Mouse (Mus musculus): ENCODE measurements around the gene Gsdma3. TPM values are rescaled to one million over a fixed set of nuclear protein-coding genes. Genes with fewer than 3 reads are reported as not detected.

The Gsdma3 gene
- polyA plus RNA-seq, 1 experiment, result not detected

DNA sequence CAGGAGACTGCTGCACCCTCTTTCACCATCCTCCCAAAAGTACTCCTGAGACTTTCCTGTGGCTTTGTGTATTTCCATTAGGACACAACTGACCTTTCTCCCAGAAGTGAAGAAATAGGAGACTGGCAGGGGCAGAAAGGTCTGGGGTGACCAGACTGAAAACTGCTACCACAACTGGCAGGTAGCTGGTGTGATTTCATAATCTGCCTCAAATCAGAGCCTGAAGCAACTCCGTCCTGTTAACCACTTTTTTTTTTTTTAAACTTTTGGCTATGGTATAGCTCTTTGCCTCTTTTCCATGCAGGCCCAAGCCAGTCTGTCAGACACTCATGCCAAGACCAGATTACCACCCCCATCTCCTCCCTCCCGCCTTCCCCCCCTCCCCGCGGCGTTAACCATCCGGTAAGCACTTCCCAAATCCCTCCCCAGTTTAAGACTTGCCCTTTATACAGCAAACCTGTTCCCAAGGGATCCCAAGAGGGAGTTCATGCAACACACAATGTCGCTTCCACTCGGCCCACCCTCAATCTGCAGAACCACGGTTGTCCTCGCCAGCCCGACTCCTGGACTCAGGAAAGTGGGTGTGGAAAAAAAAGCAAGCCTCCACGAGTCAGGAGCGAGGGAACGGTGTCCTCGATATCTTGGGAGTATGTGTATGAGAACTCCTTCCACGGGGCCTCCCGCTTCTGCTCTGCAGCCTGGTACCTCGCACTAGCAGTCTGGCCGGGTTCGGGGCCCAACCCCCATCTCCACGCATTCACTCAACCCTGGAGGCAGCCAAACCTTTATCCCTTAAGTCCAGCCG lies 39.9 kb upstream of the Gsdma3 start:
- H3K27me3 ChIP-seq (ENCODE audit: control insufficient read depth, insufficient read depth, insufficient read length), result peaks cover 8% of the 10 kb centered on the region
- peaks cover 13% of the 10 kb centered on the region for H3K79me3 ChIP-seq (ENCODE audit: low read depth)
- H3ac ChIP-seq (ENCODE audit: control insufficient read depth, insufficient read length, low read depth), result peak overlapping the region; percentile 89
- TF ChIP-seq MYOG (IDR thresholded peaks at IDR 0.05; ENCODE audit: control insufficient read depth, extremely low read depth, insufficient read length), result no peak
- TF ChIP-seq MAX (IDR thresholded peaks at IDR 0.05), result no peak
- no peak for TF ChIP-seq MYOD1 (IDR thresholded peaks at IDR 0.05; ENCODE audit: control insufficient read depth, insufficient read length, low read depth)
- TF ChIP-seq FOSL1 (IDR thresholded peaks at IDR 0.05; ENCODE audit: insufficient read depth, low read length, poor library complexity, severe bottlenecking), result no peak
- no peak for TF ChIP-seq CEBPB (IDR thresholded peaks at IDR 0.05; ENCODE audit: low read depth)
- no peak for TF ChIP-seq USF1 (IDR thresholded peaks at IDR 0.05; ENCODE audit: low read depth)
- no peak for TF ChIP-seq CTCF (IDR thresholded peaks at IDR 0.05; ENCODE audit: control insufficient read depth, insufficient read depth, insufficient read length)
- peaks cover 11% of the 10 kb centered on the region for H3K36me3 ChIP-seq (ENCODE audit: control insufficient read depth, insufficient read depth)
- H3K4me3 ChIP-seq (ENCODE audit: insufficient read depth, poor library complexity, severe bottlenecking), result peak overlapping the region; percentile 74
- H3K79me2 ChIP-seq (ENCODE audit: control insufficient read depth, insufficient read depth), result peaks cover 31% of the 10 kb centered on the region

DNA sequence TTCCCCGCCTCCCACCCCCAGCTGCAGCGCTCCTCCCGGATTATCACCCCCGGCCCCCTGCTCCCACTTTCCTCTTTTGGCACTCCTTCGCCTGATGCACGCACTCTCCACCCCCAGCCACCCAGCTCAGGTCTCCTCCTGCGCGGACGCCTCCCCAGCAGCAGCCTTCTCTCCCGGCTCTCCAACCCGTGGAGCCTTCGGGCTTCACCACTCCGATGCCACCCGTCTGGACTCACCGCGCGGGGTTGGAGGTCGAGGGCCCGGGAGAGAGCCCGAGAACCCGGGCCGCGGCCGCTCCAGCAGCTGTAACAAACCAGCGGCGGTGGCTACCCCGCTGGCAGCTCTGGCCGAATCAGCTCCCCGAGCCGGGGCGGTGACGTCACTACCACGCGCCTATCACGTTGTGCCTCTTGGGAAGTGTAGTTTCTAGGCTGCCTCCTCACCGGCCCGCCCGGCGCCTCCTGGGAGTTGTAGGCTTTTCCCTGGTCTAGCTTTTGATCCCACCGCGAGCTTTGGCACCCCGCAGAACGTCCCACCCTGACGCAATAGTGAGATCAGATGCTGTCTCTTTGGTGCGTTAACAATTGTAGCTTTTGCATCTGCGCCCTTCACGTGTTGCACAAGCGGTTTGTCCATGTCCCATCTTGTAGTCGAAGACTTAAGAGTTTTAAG lies 39.1 kb upstream of the Gsdma3 start, which contains the start of gene Ormdl3:
Gene Ormdl3, minus strand, starts transcription at position 477 of the 672 bp plus-strand sequence.
- peak within 1 kb of the TSS; percentile 89 for H3ac ChIP-seq (ENCODE audit: control insufficient read depth, insufficient read length, low read depth)
- H3K27me3 ChIP-seq (ENCODE audit: control insufficient read depth, insufficient read depth, insufficient read length), result peaks cover 15% of the 10 kb centered on the region
- H3K79me2 ChIP-seq (ENCODE audit: control insufficient read depth, insufficient read depth), result peaks cover 31% of the 10 kb centered on the region
- H3K36me3 ChIP-seq (ENCODE audit: control insufficient read depth, insufficient read depth), result peaks cover 11% of the 10 kb centered on the region
- TF ChIP-seq CTCF (IDR thresholded peaks at IDR 0.05; ENCODE audit: control insufficient read depth, insufficient read depth, insufficient read length) (no peak), USF1 (IDR thresholded peaks at IDR 0.05; ENCODE audit: low read depth) (peak; percentile 6), FOSL1 (IDR thresholded peaks at IDR 0.05; ENCODE audit: insufficient read depth, low read length, poor library complexity, severe bottlenecking) (no peak), MAX (IDR thresholded peaks at IDR 0.05) (peak; percentile 24), MYOD1 (IDR thresholded peaks at IDR 0.05; ENCODE audit: control insufficient read depth, insufficient read length, low read depth) (no peak), CEBPB (IDR thresholded peaks at IDR 0.05; ENCODE audit: low read depth) (peak; percentile 80), MYOG (IDR thresholded peaks at IDR 0.05; ENCODE audit: control insufficient read depth, extremely low read depth, insufficient read length) (no peak)
- H3K79me3 ChIP-seq (ENCODE audit: low read depth), result peaks cover 13% of the 10 kb centered on the region
- H3K4me3 ChIP-seq (ENCODE audit: insufficient read depth, poor library complexity, severe bottlenecking), result peak within 1 kb of the TSS; percentile 74

DNA sequence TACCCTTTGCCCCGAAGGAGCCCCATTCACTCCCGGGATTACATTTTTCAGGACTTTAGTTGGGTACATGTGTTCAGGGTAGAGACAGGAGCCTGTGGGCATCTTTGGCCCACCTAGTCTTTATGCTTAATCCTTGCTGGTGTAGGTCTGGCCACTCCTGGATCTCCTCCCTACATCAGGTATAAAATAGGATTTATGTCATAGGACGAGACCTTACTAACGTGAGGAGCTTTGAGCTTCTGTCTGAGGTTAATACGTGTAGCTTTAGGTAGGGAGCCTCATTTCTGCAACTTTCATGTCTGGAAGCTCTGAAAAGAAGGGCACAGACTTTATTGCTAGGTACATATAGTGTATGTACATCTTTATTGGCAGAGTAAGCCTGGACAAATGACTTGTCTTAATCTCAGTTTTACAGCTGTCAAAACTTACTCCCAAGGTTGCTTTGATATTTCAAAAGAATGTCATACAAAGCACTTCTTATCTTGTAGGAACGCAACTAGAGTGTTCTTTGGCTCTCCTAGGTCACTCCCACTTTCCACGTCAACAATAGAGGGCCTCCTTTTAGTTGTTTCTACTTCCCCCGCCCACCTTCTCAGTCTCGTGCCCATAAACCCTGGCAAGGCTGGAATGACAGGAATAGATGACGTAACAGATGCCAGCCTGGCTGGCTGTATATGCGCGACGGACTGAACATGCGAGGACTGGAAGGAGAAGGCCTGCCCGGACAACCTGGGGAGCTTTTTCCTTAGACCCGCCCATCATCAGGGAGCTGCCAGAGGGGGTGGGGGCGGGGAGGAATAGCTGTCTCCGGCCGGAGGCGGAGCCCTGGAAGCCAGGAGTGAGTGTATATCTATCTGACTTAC lies 38.2 kb upstream of the Gsdma3 start:
- peaks cover 23% of the 10 kb centered on the region for H3K27me3 ChIP-seq (ENCODE audit: control insufficient read depth, insufficient read depth, insufficient read length)
- H3K4me3 ChIP-seq (ENCODE audit: insufficient read depth, poor library complexity, severe bottlenecking), result peak overlapping the region; percentile 16
- H3ac ChIP-seq (ENCODE audit: control insufficient read depth, insufficient read length, low read depth), result no peak overlapping the region
- peaks cover 13% of the 10 kb centered on the region for H3K79me3 ChIP-seq (ENCODE audit: low read depth)
- peaks cover 31% of the 10 kb centered on the region for H3K79me2 ChIP-seq (ENCODE audit: control insufficient read depth, insufficient read depth)
- TF ChIP-seq FOSL1 (IDR thresholded peaks at IDR 0.05; ENCODE audit: insufficient read depth, low read length, poor library complexity, severe bottlenecking), result no peak
- TF ChIP-seq MAX (IDR thresholded peaks at IDR 0.05), result peak; percentile 4
- peaks cover 6% of the 10 kb centered on the region for H3K36me3 ChIP-seq (ENCODE audit: control insufficient read depth, insufficient read depth)

DNA sequence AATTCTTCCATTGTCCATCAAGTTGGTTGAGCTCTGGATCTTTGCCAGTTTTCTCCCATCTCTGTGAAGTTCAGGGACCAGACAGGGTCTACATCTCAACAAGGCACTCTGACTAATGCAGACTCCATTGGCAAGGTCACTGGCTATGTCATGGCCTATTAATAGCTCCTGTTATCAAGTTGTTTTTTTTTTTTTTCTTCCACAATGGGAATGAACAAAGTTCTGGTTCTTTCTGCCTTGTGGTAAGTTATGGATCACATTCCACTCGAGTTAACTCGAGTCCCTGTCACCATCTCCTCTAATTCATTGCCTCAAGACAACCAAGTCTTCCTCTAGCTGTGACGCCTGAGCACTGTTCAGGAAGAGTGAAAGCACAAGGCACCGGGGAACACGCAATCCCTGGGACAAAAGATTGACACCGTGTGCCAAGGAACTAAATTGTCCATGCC lies 37.3 kb upstream of the Gsdma3 start:
- Histone ChIP-seq H3K79me3 (ENCODE audit: low read depth) (peaks cover 13% of the 10 kb centered on the region), H3K27me3 (ENCODE audit: control insufficient read depth, insufficient read depth, insufficient read length) (peaks cover 31% of the 10 kb centered on the region), H3K79me2 (ENCODE audit: control insufficient read depth, insufficient read depth) (peaks cover 31% of the 10 kb centered on the region), H3ac (ENCODE audit: control insufficient read depth, insufficient read length, low read depth) (no peak overlapping the region), H3K36me3 (ENCODE audit: control insufficient read depth, insufficient read depth) (no peaks in the 10 kb centered on the region), H3K4me3 (ENCODE audit: insufficient read depth, poor library complexity, severe bottlenecking) (no peak overlapping the region)
- TF ChIP-seq MAX (IDR thresholded peaks at IDR 0.05) (no peak), MYOD1 (IDR thresholded peaks at IDR 0.05; ENCODE audit: control insufficient read depth, insufficient read length, low read depth) (no peak), CEBPB (IDR thresholded peaks at IDR 0.05; ENCODE audit: low read depth) (no peak), FOSL1 (IDR thresholded peaks at IDR 0.05; ENCODE audit: insufficient read depth, low read length, poor library complexity, severe bottlenecking) (no peak), MYOG (IDR thresholded peaks at IDR 0.05; ENCODE audit: control insufficient read depth, extremely low read depth, insufficient read length) (no peak), CTCF (IDR thresholded peaks at IDR 0.05; ENCODE audit: control insufficient read depth, insufficient read depth, insufficient read length) (no peak), USF1 (IDR thresholded peaks at IDR 0.05; ENCODE audit: low read depth) (no peak)

DNA sequence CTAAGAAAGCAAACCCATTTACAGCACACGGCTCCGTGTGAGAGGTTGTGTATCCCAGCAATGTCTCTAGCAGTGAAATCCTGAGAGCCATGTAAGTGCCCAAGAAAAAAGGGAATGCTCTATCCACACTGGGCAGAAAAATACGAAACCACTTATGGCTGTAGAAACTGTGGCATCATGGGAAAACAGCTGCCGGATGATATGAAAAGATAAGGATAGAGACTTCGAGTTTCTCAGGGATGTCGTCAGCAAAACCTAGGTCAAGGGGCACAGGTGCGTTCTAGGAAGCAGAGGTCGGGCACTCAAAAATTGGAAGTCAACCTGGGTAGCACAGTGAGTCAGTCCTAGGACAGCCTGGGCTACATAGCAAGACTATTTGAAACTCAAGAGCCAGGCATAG lies 36.9 kb upstream of the Gsdma3 start:
- no peak overlapping the region for H3K4me3 ChIP-seq (ENCODE audit: insufficient read depth, poor library complexity, severe bottlenecking)
- H3K36me3 ChIP-seq (ENCODE audit: control insufficient read depth, insufficient read depth), result no peaks in the 10 kb centered on the region
- H3ac ChIP-seq (ENCODE audit: control insufficient read depth, insufficient read length, low read depth), result no peak overlapping the region
- peaks cover 13% of the 10 kb centered on the region for H3K79me3 ChIP-seq (ENCODE audit: low read depth)
- no peak for TF ChIP-seq USF1 (IDR thresholded peaks at IDR 0.05; ENCODE audit: low read depth)
- no peak for TF ChIP-seq CTCF (IDR thresholded peaks at IDR 0.05; ENCODE audit: control insufficient read depth, insufficient read depth, insufficient read length)
- no peak for TF ChIP-seq MAX (IDR thresholded peaks at IDR 0.05)
- TF ChIP-seq CEBPB (IDR thresholded peaks at IDR 0.05; ENCODE audit: low read depth), result no peak
- TF ChIP-seq FOSL1 (IDR thresholded peaks at IDR 0.05; ENCODE audit: insufficient read depth, low read length, poor library complexity, severe bottlenecking), result no peak
- TF ChIP-seq MYOD1 (IDR thresholded peaks at IDR 0.05; ENCODE audit: control insufficient read depth, insufficient read length, low read depth), result no peak
- TF ChIP-seq MYOG (IDR thresholded peaks at IDR 0.05; ENCODE audit: control insufficient read depth, extremely low read depth, insufficient read length), result no peak
- peaks cover 26% of the 10 kb centered on the region for H3K79me2 ChIP-seq (ENCODE audit: control insufficient read depth, insufficient read depth)
- H3K27me3 ChIP-seq (ENCODE audit: control insufficient read depth, insufficient read depth, insufficient read length), result peaks cover 36% of the 10 kb centered on the region
